Mouse (Mus musculus): ENCODE data around the gene Acsl3.
A peak's percentile ranks its signal among the peaks of the same experiment; 100 is the strongest.

Acsl3 gene

DNA sequence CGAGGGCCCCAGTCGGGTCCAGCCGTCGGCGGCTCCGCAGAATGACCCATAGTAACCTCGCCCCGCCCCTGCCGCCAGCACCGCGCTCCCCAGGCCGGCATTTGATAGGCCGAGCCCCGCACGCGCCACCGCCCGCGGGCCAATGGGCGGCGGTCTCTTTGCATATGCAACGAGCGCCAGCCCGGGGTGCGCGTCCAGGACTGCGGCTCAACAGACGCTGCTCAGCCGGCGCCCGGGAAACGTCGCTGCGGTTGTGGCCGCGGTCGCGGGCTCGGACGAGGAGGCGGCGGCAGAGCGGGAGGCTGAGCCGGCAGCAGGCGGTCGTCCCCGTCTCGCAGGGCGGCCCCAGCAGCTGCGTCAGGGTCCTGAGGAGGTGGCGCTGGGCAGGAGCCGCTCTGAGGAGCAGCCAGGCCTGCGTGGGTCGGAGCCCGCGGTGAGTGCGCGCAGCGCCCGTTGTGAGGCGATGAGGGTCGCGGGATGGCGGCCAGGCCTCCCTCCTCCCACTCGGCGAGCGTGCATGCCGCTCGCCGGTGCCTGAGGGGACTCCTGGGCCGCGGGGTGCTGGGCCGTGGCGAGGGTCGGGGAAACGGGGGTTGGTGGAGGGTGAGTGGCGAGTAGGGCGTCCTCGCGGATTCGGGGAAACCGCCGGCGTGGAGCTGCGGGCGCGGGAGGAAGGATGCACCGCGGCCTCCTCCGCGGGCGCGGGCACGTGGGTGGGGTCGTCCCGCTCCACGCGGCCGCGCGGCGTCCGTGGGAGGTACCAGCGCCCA lies at the start of gene Acsl3, which contains the start of gene Utp14b:
TSS of gene Acsl3 (plus strand) at position 155 of the 770 bp plus-strand sequence.
TSS of gene Utp14b (plus strand) at position 368 of the 770 bp plus-strand sequence.
- DNase-seq: peak; percentile 91

DNA sequence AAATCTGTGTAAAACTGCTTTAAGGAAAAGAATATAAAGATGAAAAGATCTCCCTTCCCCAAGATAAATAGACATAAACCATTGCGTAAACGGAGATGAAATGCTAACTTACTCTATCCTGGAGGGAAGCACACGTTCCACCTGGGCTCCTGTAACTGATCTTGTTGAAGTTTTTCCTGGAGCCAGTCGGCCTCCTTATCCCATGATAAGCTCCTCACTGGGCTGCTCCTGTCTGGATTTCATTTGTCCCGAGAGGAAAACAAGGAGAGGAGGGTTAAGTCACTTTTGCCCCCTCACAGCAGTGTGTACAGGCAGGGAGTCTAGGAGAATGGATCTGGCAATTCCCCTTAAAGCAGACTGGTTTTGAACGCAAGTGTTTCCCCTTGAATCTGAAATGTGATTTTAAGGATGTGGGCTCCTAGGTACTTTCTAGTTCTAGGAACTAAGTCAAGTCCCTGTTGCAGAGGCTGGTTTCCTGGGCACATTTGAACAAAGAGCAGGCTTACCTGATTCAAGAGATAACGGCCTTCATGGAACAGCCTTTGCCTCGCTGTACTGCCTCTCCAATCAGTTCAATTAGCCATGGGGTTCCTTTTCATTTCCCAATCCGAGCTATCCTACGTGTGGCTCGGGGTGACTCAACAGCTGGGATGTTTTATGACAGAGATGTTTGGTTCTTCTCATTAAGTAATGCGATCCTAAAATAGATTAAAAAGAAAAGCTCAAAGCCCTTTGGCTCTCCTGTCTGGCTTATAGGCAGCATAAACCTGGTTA lies 48.3 kb upstream of the Acsl3 start:
- no peak for DNase-seq

GRCm38 (mm10) chr1:78611039-78611438 lies 46.6 kb upstream of the Acsl3 start:
- no peak for DNase-seq

DNA sequence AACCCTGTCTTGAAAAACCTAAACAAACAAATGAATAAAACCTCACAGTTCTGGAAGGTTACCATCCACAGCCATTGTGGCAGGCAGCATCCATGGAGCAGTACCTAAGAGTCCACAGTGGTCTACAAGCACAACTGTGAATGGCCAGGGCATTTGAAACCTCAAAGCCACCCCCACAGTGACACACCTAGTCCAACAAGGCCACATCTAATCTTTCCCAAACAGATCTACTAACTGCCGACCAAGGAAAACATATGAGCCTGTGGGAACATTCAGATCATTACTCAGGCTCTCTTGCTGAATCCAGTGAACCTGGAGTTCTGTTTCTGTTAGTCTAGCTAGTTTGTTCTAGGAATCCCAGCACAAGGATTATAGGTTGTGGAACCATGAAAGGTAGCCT lies 44.7 kb upstream of the Acsl3 start:
- no peak for DNase-seq

- no peak for DNase-seq
Measured at GRCm38 (mm10) chr1:78624352-78624751, 33.3 kb upstream of the Acsl3 start.

GRCm38 (mm10) chr1:78634486-78634885 lies 23.1 kb upstream of the Acsl3 start:
- DNase-seq: no peak

GRCm38 (mm10) chr1:78640871-78641270 lies 16.8 kb upstream of the Acsl3 start:
- peak in 1 of 2 experiments; percentile 26 for DNase-seq

- DNase-seq: no peak
Measured at GRCm38 (mm10) chr1:78641791-78642190, 15.8 kb upstream of the Acsl3 start.

- DNase-seq: no peak
Measured at GRCm38 (mm10) chr1:78642197-78642596, 15.4 kb upstream of the Acsl3 start.

DNA sequence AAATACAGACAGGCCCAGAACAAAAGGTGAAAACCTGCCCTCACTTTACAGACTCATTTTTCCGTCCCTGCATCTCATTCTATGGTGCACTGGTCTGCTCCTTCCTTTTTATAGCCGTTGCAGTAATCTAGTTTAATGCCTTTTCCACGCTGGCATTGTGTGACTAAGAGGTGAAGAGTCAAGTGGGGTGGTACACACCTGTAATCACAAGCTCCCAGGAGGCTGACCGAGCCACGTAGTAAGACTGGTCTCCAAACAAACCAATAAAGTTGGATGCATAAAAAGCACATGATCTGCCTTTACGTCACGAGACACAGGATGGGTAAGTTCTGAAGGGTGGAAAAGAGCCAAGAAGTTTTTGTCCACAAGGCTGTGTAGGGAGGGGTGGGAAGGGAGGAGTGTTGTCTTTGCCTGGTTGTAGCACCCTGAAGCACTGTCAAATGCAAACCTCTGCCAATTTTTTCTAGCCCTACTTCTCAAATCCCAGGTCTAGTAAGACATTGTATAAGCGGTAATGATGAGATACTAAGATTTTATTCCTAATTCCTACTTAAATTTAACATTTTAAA lies 10.2 kb upstream of the Acsl3 start:
- DNase-seq: no peak

DNA sequence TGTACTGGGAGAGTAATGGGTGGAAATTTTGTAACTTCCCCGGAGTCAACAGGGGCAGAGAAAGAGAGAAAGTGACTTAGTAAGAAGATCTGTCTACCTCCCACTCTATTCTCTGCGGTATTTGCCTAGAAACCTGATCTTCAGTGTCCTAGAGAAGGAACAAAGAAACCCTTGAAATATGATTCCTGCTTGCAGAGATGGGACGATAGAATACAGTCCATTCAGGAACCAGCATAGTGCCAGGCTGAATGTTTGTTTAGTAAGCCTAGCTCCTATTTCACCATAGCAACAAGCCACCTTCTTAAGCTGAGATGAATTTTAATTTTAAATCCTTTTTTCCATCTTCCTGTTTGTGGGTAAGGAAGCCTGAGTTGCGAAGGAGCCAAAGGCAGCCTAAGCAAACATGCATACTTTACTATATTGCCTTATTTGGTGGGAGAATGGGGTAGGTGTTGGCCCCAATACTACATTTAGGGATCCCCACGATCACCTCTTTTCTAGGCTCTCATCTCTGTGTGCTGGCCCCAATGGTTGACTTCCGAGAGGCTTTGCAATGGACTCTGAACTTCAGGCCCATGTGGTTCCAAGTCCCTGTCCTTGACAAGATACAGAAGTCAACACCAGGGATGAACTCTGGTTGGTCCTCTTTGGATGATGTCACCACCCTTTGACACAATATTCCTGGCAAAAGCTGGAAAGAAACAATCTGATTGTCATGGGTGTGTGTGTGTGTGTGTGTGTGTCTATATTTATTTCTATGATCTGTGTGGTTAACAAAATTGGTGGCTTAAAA lies 8.2 kb upstream of the Acsl3 start:
- DNase-seq: no peak

GRCm38 (mm10) chr1:78656472-78656871 lies 1.2 kb upstream of the Acsl3 start:
- DNase-seq: no peak

- no peak for DNase-seq
Measured at GRCm38 (mm10) chr1:78657021-78657629, 500 bp upstream of the Acsl3 start.

GRCm38 (mm10) chr1:78658441-78659269 lies 1.0 kb downstream of the Acsl3 start:
- no peak for DNase-seq

GRCm38 (mm10) chr1:78659270-78659823 lies 1.7 kb downstream of the Acsl3 start:
- no peak for DNase-seq

GRCm38 (mm10) chr1:78664326-78664725 lies 6.7 kb downstream of the Acsl3 start:
- DNase-seq: no peak

DNA sequence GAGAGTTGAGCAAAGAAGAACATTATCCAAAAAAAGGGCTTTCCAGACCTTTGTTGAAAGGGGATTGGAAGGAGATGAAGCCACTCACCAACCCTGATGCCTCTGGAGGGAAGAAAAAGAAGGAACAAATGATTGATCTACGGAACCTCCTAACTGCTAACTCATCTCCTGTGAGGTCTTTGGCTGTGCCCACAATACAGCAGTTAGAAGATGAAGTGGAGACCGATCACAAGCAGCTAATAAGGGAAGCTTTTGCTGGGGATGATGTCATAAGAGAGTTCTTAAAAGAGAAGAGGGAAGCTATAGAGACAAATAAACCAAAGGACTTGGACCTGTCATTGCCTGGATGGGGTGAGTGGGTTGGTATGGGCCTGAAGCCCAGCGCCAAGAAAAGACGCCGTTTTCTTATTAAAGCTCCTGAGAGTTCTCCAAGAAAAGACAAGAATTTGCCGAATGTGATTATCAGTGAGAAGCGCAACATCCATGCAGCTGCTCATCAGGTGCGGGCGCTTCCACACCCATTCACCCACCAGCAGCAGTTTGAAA lies 8.4 kb downstream of the Acsl3 start:
- DNase-seq: no peak

GRCm38 (mm10) chr1:78666585-78666984 lies 9.0 kb downstream of the Acsl3 start:
- no peak for DNase-seq

DNA sequence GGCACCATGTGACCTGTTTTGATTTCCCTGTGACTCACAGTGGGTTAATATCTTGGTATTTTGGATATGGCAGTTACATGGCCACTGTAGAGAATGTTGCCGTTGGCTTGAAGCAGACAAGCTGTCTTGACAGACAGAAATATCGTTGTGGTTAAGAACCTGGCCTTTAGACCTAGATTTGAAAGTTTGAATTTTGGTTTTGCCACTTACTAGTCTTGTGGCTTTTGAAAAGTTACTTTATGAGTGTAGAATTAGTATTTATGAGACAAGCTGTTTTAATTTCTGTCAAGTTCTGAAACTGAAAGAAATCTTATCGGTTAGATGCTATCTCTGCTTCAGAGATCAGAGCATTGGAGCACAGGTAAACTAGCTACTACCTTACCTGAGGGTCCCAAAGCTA lies 24.7 kb downstream of the Acsl3 start:
- no peak for DNase-seq

- no peak for DNase-seq
Measured at GRCm38 (mm10) chr1:78684128-78684527, 26.5 kb downstream of the Acsl3 start.

- DNase-seq: no peak
Measured at GRCm38 (mm10) chr1:78686872-78687271, 29.2 kb downstream of the Acsl3 start.
